Mouse (Mus musculus) kidney, embryonic 15.5 days (tissue): ENCODE measurements around the gene Slc25a12. TPM values are rescaled to one million over a fixed set of nuclear protein-coding genes. Genes with fewer than 3 reads are reported as not detected.

Experiments
- ATAC-seq: fragments of 200-750 bp; cut with Nextera tagmentation; replicated peaks from 2 replicates; pipeline ENCODE4 v1.8.0; 2017; ENCODE audit warnings: moderate TSS enrichment; ENCODE audit not compliant: low FRiP score
- H3K27ac ChIP-seq: fragments of 300-500 bp; sonication (generic); 2 replicates; pipeline ENCODE4 v1.5.1; 2015; ENCODE audit warnings: mild to moderate bottlenecking, inconsistent platforms
- H3K27me3 ChIP-seq: fragments of 300-500 bp; sonication (generic); 2 replicates; pipeline ENCODE4 v1.6.1; 2015; ENCODE audit warnings: inconsistent platforms
- H3K36me3 ChIP-seq: fragments of 300-500 bp; sonication (generic); 2 replicates; pipeline ENCODE4 v1.6.1; 2015; ENCODE audit warnings: inconsistent platforms
- H3K4me1 ChIP-seq: fragments of 300-500 bp; sonication (generic); 2 replicates; pipeline ENCODE4 v1.6.1; 2015; ENCODE audit warnings: inconsistent platforms
- H3K4me2 ChIP-seq: fragments of 300-500 bp; sonication (generic); 2 replicates; pipeline ENCODE4 v1.6.1; 2015; ENCODE audit warnings: moderate library complexity, mild to moderate bottlenecking, inconsistent platforms
- H3K4me3 ChIP-seq: fragments of 300-500 bp; sonication (generic); replicated peaks from 2 replicates; pipeline ENCODE4 v1.5.1; 2015; ENCODE audit warnings: mild to moderate bottlenecking, inconsistent platforms
- H3K9ac ChIP-seq: fragments of 300-500 bp; sonication (generic); 2 replicates; pipeline ENCODE4 v1.6.1; 2015; ENCODE audit warnings: mild to moderate bottlenecking, inconsistent platforms
- H3K9me3 ChIP-seq: fragments of 300-500 bp; sonication (generic); replicated peaks from 2 replicates; pipeline ENCODE4 v1.6.1; 2016; ENCODE audit warnings: inconsistent platforms
- WGBS: fragments of 180-500 bp; shearing (Covaris S2); methylation state at CpG from one replicate; pipeline ENCODE4 v1.1.7; 2015; ENCODE audit warnings: mixed read lengths; 5-methylcytosine and 5-hydroxymethylcytosine counted together
- polyA plus RNA-seq: library from polyadenylated mRNA; unstranded; fragments of >200 nt; fragmentation: Nextera tagmentation; extraction: Ambion mirVana; gene quantifications from 2 replicates; pipeline ENCODE4 v1.2.1, GENCODE M21; 2015

Slc25a12 gene
- polyA plus RNA-seq, 1 experiment from 2014 or later, result 37.8 TPM

- WGBS, result 96% methylated on average over 1 of the region's 1 CpGs
- H3K9me3 ChIP-seq, result no peaks in the 10 kb centered on the region
- no peak overlapping the region for H3K4me2 ChIP-seq
- ATAC-seq, result no peak
- H3K36me3 ChIP-seq, result peaks cover 10% of the 10 kb centered on the region
- no peak overlapping the region for H3K4me3 ChIP-seq
- no peak overlapping the region for H3K27ac ChIP-seq
- H3K4me1 ChIP-seq, result peaks cover 13% of the 10 kb centered on the region
- H3K27me3 ChIP-seq, result no peaks in the 10 kb centered on the region
- no peak overlapping the region for H3K9ac ChIP-seq
These were observed 68.8 kb downstream of the Slc25a12 start for GRCm38 (mm10) chr2:71298729-71299128.

- no peak overlapping the region for H3K27ac ChIP-seq
- no peak for ATAC-seq
- no peaks in the 10 kb centered on the region for H3K9me3 ChIP-seq
- H3K36me3 ChIP-seq, result peaks cover 7% of the 10 kb centered on the region; the same call in 1 of the 2 replicates
- no peaks in the 10 kb centered on the region for H3K27me3 ChIP-seq
- H3K4me2 ChIP-seq, result no peak overlapping the region
- no peak overlapping the region for H3K4me3 ChIP-seq
- WGBS, result 73% methylated on average over 1 of the region's 1 CpGs
- H3K4me1 ChIP-seq, result peaks cover 8% of the 10 kb centered on the region
- no peak overlapping the region for H3K9ac ChIP-seq
These were observed 70.0 kb downstream of the Slc25a12 start for GRCm38 (mm10) chr2:71297501-71297900.

- H3K4me2 ChIP-seq, result no peak overlapping the region
- H3K9me3 ChIP-seq, result no peaks in the 10 kb centered on the region
- H3K4me1 ChIP-seq, result peaks cover 19% of the 10 kb centered on the region
- H3K36me3 ChIP-seq, result peaks cover 7% of the 10 kb centered on the region; the same call in 1 of the 2 replicates
- no peak overlapping the region for H3K27ac ChIP-seq
- no peak for ATAC-seq
- 90% methylated on average over 12 of the region's 12 CpGs for WGBS
- H3K27me3 ChIP-seq, result no peaks in the 10 kb centered on the region
- no peak overlapping the region for H3K4me3 ChIP-seq
- no peak overlapping the region for H3K9ac ChIP-seq
These were observed 71.7 kb downstream of the Slc25a12 start for GRCm38 (mm10) chr2:71295844-71296243.

GRCm38 (mm10) chr2:71294489-71294888 lies 73.1 kb downstream of the Slc25a12 start:
- no peaks in the 10 kb centered on the region for H3K27me3 ChIP-seq
- no peaks in the 10 kb centered on the region for H3K9me3 ChIP-seq
- peaks cover 29% of the 10 kb centered on the region for H3K4me1 ChIP-seq
- no peak overlapping the region for H3K27ac ChIP-seq
- ATAC-seq, result no peak
- H3K4me3 ChIP-seq, result no peak overlapping the region
- no peak overlapping the region for H3K4me2 ChIP-seq
- peaks cover 7% of the 10 kb centered on the region; the same call in 1 of the 2 replicates for H3K36me3 ChIP-seq
- H3K9ac ChIP-seq, result no peak overlapping the region
- WGBS, result 27% methylated on average over 7 of the region's 7 CpGs

GRCm38 (mm10) chr2:71293983-71294382 lies 73.6 kb downstream of the Slc25a12 start:
- Histone ChIP-seq H3K4me2 (no peak overlapping the region), H3K4me1 (peaks cover 29% of the 10 kb centered on the region)

GRCm38 (mm10) chr2:71291566-71291965 lies 76.0 kb downstream of the Slc25a12 start:
- no peaks in the 10 kb centered on the region for H3K9me3 ChIP-seq
- no peak overlapping the region for H3K4me3 ChIP-seq
- ATAC-seq, result no peak; the same call in 1 of the 2 replicates
- no peak overlapping the region for H3K4me2 ChIP-seq
- no peak overlapping the region for H3K9ac ChIP-seq
- peaks cover 25% of the 10 kb centered on the region for H3K4me1 ChIP-seq
- peak overlapping the region; percentile 38 for H3K27ac ChIP-seq
- H3K27me3 ChIP-seq, result no peaks in the 10 kb centered on the region
- 26% methylated on average over 5 of the region's 5 CpGs for WGBS
- peaks cover 7% of the 10 kb centered on the region; the same call in 1 of the 2 replicates for H3K36me3 ChIP-seq

More at GRCm38 (mm10) chr2:71293983-71294382, 73.6 kb downstream of the Slc25a12 start:
- H3K9me3 ChIP-seq, result no peaks in the 10 kb centered on the region
- 84% methylated on average over 3 of the region's 3 CpGs for WGBS
- no peaks in the 10 kb centered on the region for H3K27me3 ChIP-seq
- no peak for ATAC-seq
- no peak overlapping the region for H3K27ac ChIP-seq
- H3K9ac ChIP-seq, result no peak overlapping the region
- no peak overlapping the region for H3K4me3 ChIP-seq
- peaks cover 7% of the 10 kb centered on the region; the same call in 1 of the 2 replicates for H3K36me3 ChIP-seq

- 53% methylated on average over 6 of the region's 6 CpGs for WGBS
- H3K9me3 ChIP-seq, result no peaks in the 10 kb centered on the region
- no peak overlapping the region for H3K4me3 ChIP-seq
- peak; percentile 49; the same call in 1 of the 2 replicates for ATAC-seq
- no peak overlapping the region for H3K4me2 ChIP-seq
- H3K27ac ChIP-seq, result peak overlapping the region; percentile 27
- H3K4me1 ChIP-seq, result peaks cover 25% of the 10 kb centered on the region
- no peaks in the 10 kb centered on the region for H3K27me3 ChIP-seq
- H3K9ac ChIP-seq, result no peak overlapping the region
- H3K36me3 ChIP-seq, result no peaks in the 10 kb centered on the region
These were observed 77.3 kb downstream of the Slc25a12 start for GRCm38 (mm10) chr2:71290107-71290775.

- Histone ChIP-seq H3K27ac (no peak overlapping the region), H3K9ac (no peak overlapping the region), H3K4me1 (peaks cover 10% of the 10 kb centered on the region; the same call in 1 of the 2 replicates), H3K4me2 (no peak overlapping the region), H3K9me3 (no peaks in the 10 kb centered on the region), H3K36me3 (peaks cover 21% of the 10 kb centered on the region), H3K27me3 (no peaks in the 10 kb centered on the region), H3K4me3 (no peak overlapping the region)
- 85% methylated on average over 1 of the region's 1 CpGs for WGBS
- no peak for ATAC-seq
These were observed 85.6 kb downstream of the Slc25a12 start for GRCm38 (mm10) chr2:71281981-71282380.

GRCm38 (mm10) chr2:71278791-71279775 lies 88.5 kb downstream of the Slc25a12 start:
- no peak overlapping the region for H3K9ac ChIP-seq
- H3K9me3 ChIP-seq, result no peaks in the 10 kb centered on the region
- no peak overlapping the region for H3K4me3 ChIP-seq
- ATAC-seq, result 0 out of 2 replicates have a peak, but pooled peaks have one; percentile 5
- H3K36me3 ChIP-seq, result peaks cover 34% of the 10 kb centered on the region
- peaks cover 10% of the 10 kb centered on the region; the same call in 1 of the 2 replicates for H3K4me1 ChIP-seq
- no peak overlapping the region for H3K27ac ChIP-seq
- 69% methylated on average over 23 of the region's 23 CpGs for WGBS
- no peaks in the 10 kb centered on the region for H3K27me3 ChIP-seq
- no peak overlapping the region for H3K4me2 ChIP-seq

- no peak for ATAC-seq
- peaks cover 21% of the 10 kb centered on the region for H3K36me3 ChIP-seq
- 86% methylated on average over 7 of the region's 7 CpGs for WGBS
These were observed 91.8 kb downstream of the Slc25a12 start for GRCm38 (mm10) chr2:71275734-71276133.

GRCm38 (mm10) chr2:71273955-71274679 lies 93.4 kb downstream of the Slc25a12 start:
- Histone ChIP-seq H3K27me3 (no peaks in the 10 kb centered on the region), H3K4me1 (peaks cover 8% of the 10 kb centered on the region; the same call in 1 of the 2 replicates), H3K4me3 (peak overlapping the region; percentile 25), H3K4me2 (peak overlapping the region; percentile 41), H3K27ac (peak overlapping the region; percentile 37; the same call in 1 of the 2 replicates), H3K36me3 (peaks cover 19% of the 10 kb centered on the region), H3K9me3 (no peaks in the 10 kb centered on the region), H3K9ac (no peak overlapping the region)
- ATAC-seq, result peak; percentile 66; the same call in 1 of the 2 replicates
- WGBS, result 37% methylated on average over 23 of the region's 23 CpGs

More at GRCm38 (mm10) chr2:71275734-71276133, 91.8 kb downstream of the Slc25a12 start:
- no peak overlapping the region for H3K4me2 ChIP-seq
- H3K4me1 ChIP-seq, result peaks cover 14% of the 10 kb centered on the region; the same call in 1 of the 2 replicates
- H3K9me3 ChIP-seq, result no peaks in the 10 kb centered on the region
- no peak overlapping the region for H3K4me3 ChIP-seq
- H3K27me3 ChIP-seq, result no peaks in the 10 kb centered on the region
- H3K9ac ChIP-seq, result no peak overlapping the region
- no peak overlapping the region for H3K27ac ChIP-seq
